Mouse (Mus musculus): ENCODE results near the gene Slc22a14.
A peak's percentile ranks its signal among the peaks of the same experiment; 100 is the strongest.

Slc22a14 gene

DNA sequence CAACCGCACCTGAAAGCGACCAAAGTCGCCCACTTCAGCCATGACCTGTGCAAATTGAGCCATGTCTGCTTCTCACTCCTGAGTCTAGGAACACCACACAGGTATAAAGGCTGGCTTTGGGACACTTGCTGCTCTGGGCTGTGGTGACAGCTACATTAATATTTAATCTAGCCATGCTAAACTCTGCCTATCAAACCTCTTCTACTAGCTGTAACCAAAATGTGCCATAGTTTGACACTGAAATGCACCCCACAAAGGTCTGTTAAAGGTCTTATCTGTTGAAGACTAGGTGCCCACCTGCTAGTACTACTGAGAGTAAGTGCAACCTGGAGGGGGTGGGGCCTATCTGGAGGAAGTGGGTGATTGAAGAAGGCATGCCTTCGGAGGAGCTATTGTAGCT lies 156.4 kb downstream of the Slc22a14 start, which contains the start of gene Slc22a13:
Slc22a13 (minus strand) TSS at position 101 of the 400 bp plus-strand sequence.
- DNase-seq (ENCODE audit: extremely low read depth, low read depth), result no peak

DNA sequence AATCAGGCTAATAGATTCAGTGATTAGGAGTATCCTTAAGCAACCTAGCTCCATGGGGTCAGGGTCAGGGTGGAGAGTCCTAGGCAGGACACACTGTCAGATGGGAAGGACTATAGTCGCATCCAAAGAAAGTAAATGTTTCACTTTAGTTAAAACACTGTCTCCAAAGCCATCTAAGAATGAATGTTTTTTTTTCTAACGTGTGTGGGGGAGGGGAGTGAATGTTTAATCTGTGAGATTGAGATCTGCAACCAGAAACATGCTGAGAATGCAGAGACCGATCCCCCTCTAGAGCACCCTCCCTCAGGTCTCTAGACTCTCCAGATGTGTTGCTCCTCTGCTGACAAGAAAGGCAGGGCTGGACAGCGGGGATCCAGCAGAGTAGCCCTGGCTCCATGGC lies 158.2 kb downstream of the Slc22a14 start:
- DNase-seq (ENCODE audit: extremely low read depth, low read depth), result no peak

DNA sequence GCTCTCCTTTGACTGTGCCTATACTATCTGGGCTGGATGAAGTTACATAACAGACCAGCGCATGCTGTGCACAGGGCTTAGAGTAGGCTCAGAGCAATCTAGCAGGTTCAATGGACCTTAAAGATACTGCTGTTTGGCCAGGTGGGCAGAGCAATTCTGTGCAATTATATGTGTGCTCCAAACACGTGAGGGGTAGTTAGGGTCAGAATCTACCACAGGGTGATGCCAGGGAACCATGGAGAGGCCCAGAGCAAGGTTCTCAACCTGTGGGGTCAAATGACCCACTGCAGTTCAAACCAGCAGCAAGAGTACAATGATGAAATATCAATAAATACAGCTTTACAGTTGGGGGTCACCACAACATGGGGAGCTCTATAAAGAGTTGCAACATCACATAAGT lies 158.7 kb downstream of the Slc22a14 start:
- no peak for DNase-seq (ENCODE audit: extremely low read depth, low read depth)

DNA sequence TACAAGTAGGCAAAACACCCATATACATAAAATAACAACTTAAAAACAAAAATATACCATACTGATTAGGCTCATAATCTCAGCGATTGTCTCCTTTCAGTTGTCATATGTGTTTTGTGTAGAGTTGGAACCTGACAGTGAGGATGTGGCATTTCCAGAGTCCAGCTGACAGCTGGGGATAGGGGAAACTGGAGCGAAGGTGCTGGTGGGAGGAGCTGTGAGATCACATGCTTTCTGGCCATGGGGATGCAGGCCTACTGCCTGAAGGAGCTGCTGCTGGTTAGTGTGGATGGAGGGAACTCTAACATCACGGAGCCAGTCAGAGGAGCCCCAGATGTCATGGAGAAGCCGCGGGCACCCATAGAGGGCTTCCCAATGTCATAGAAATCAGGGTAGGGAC lies 159.6 kb downstream of the Slc22a14 start:
- DNase-seq (ENCODE audit: extremely low read depth, low read depth), result no peak

DNA sequence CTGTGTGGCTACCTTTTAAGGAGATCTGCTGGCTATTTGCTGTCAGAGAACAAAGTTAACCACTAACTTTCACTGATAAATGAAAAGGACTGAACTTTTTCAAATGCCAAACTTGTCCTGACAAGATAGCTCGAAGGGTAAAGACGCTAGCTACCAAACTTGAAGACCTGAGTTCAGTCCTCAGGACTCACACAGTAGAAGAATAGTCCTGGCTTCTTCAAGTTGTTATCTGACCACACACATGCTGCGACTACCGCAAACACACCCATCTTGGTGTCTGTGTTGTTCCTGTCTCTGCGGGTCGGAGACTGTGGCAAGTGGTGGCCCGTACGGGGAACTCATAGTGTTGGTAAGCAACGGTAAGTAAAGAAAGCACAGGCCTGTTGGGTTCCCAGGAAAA lies 161.7 kb downstream of the Slc22a14 start:
- peak; percentile 97 for DNase-seq (ENCODE audit: extremely low read depth, low read depth)

DNA sequence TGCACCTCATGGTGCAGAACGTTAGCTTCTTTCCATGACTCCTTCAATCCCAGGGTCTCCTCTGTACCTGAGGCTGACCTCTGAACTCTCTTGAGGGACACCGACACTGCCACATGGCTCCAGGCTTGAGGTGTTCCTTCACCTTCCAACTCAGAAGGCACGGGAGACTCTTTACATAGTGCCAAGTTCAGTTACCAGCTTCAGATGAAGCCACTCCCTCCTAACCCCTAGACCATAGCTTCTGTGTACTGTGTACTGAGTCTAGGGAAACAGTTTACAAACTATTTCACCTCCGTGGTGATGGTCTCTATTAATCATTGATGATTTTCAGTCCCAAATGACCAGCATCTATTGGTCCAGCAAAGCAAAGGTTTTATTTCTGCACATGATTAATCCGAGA lies 163.7 kb downstream of the Slc22a14 start:
- no peak for DNase-seq (ENCODE audit: extremely low read depth, low read depth)

DNA sequence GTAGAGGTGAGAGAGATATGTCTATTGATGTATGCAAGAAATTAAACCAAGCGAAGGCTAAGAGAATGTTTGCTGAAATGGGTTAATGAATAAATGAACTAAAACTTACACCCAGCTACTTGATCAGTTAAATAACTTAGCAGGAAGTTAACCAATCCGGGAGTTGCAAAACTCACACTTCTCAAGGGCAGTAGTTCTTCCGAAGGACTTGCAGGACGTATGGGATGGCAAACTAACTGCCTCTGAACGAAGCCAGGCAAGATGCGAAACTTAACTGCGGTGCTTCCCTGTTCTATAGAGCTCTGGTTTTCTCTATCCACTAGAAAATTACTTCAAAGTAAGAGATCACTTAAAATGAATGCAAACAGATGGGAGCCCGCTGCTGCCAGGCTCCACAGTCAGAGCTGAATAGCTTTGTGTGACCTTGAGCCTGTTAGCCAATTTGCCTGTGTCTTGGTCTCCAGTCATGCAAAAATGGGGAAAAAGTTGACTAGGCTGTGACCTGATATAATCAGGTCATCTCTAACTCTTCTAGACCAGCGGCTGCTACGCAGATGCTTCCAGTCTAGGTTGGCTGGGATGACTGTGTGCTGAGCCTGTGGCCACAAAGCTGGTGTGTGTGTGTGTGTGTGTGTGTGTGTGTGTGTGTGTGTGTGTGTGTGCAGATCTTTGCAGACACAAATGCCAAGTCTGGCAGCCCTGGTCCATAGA lies 166.0 kb downstream of the Slc22a14 start:
- no peak for DNase-seq (ENCODE audit: extremely low read depth, low read depth)

DNA sequence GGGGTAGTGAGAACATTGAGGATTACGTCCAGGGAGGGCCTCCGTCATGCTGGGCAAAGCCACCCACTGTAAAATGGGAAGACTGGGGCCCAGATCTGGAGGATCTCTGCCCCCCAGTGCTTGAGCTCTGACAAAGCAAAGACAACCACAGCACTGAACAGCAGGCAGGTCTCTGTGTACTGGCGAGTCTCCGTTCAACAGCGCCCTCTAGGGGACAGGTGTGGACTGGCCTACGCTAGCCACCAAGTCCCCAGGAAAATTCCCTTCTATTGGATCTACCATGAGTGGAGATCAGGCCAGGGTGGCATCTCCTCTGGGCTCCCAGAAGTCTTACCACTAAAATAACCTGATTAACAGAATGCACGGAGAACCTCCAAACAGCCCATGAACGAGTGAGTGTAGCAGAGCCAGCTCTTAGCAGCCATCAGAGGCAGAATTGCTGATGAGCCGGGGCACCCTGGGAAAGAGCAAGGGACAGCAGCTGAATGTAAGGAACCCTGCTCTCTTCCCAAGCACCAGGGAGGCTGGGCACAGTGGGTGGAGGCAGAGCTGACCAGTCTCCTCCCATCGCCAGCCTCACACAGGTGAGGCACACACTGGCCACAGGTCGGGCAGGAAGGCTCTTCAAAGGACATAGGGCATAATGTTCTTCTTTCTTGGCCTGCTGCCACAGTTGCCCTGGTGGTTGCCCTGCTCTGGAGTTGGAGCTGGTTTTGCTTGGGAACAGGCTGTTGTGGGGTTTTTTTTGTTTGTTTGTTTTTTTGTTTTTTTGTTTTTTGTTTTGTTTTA lies 173.0 kb downstream of the Slc22a14 start:
- DNase-seq (ENCODE audit: extremely low read depth, low read depth), result no peak

DNA sequence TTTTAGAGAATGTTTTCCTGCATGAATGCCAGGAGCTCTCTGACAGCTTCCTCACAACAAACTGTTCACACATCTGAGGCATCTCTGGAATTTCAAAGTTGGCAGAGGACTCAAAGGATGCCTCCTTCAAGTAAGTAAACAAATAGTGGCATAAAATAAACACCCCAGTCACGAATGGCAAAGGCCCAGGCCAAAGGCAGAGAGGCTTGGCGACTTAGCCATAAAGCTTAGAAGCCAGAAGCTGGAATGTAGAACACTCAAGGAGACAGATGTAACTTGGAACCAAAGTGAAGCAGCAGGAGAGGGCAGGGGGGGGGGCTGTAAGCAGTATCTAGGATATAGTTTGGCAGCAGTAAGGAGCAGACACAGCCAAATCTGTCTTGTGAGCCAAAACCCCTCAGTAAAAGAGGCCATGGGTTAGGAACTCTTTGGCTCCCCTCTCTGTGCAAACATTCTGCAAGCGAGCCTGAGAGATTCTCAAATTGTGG lies 184.1 kb downstream of the Slc22a14 start:
- DNase-seq (ENCODE audit: extremely low read depth, low read depth), result no peak

DNA sequence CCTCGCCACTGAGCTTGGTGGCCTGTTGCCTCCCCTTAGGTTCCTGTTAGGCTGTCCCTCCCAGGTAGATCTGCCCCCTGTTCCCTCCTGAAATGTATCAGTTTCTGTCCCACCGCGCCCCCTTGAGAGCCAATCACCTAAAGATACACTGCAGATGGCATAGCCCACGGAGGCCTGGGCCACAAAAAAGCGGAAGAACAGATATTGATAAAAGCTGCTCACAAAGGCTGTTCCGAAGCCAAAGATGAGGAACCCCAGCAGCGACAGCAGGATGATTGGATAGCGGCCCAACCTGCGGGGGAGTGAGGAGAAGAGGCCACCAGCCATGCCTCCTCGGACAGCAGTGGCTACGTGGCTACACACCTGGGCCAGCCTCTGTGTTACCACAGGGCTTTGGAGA lies 186.1 kb downstream of the Slc22a14 start:
- peak; percentile 72 for DNase-seq (ENCODE audit: extremely low read depth, low read depth)

DNA sequence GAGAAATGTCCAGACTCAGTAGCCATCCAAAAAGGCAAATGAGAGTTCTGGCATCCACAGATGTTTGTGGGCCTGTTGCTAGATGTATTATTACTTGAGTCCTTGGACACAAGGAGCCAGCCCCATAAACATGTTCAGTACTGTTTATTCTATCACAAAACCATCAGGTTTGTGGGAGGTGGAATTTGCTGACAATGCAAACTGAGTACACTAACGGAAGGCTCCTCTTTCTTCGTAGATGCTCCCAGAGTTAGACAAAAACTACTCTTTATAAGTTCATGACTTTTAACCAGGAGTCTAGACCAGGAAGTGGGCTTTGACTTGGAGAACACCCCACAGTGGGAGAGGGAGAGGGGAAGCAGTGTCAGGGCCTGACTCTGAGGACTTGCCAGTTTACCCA lies 197.7 kb downstream of the Slc22a14 start:
- no peak for DNase-seq (ENCODE audit: extremely low read depth, low read depth)

DNA sequence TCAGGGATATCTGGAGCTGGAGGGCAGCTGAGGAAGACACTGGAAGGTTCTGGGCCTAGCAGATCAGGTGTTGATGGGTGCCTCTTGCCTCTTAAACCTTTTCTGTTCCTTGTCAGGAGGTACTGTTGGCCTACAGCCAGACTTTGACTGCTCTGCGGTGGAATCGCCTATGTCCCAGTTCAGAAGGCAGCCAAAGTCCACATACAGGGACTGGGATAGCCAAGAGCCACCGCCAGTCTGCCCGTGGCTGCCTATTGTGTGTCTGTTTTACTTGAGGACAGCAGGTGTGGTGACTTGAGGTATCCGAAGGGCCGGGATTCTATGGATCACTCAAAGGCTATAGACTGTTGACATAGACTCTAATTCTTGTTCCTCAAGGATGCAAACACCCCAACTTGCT lies 199.8 kb downstream of the Slc22a14 start:
- DNase-seq (ENCODE audit: extremely low read depth, low read depth), result no peak

DNA sequence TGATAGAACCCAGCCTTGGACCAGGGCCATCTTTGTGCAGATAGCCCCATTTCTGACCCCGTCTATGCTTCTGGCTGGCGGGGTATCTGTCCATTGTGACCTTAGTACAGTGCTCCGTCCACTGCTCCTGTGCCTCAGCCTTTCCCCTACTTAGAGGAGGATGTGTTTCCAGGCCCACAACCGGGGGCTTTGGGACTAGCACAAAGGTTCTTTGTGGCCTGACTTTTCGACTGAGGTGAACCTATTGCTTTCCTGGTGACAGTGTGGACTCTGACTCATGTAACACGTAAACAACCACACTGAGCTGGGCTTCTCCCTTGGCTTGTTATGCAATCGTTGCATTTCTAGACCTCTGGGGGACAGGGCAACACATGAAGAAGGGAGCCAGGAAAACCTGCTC lies 200.6 kb downstream of the Slc22a14 start:
- DNase-seq (ENCODE audit: extremely low read depth, low read depth), result no peak

DNA sequence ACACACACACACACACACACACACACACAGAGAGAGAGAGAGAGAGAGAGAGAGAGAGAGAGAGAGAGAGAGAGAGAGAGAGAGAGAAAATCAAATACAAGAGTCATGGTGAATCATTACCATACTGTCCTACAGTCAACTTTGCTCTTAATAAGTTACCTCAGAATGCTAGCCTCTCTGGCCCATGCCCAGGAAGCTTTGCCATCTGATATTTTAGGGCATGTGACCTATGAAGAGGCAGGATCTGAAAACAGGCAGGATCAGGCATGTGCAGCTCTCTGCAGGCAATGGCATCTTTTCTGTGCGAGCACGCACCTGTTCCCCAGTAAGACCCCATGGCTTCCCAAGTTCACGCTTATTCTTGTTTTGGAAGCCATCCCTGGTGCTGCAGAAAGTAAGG lies 204.7 kb downstream of the Slc22a14 start:
- DNase-seq (ENCODE audit: extremely low read depth, low read depth), result no peak

DNA sequence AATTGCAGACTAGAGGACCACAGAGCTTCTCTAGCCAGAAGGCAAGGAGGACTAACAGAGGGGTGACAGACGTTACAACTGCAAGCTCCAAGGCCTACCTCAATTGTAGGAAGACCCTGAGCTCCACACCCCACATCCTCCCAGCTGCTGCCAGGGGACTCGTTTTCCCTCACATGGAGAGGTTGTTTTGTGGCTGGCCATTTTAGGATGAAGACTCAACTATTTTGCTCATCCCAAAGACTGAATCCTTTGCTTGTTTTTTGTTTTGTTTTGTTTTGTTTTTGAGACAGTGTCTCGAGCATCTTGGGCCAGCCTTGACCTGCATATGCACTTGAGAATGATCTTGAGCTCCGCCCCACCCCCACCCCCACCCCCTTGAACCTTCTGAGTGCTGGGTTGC lies 206.5 kb downstream of the Slc22a14 start, which contains the start of gene Gm47289:
Gm47289 (plus strand) TSS at position 301 of the 400 bp plus-strand sequence.
- DNase-seq (ENCODE audit: extremely low read depth, low read depth), result no peak

DNA sequence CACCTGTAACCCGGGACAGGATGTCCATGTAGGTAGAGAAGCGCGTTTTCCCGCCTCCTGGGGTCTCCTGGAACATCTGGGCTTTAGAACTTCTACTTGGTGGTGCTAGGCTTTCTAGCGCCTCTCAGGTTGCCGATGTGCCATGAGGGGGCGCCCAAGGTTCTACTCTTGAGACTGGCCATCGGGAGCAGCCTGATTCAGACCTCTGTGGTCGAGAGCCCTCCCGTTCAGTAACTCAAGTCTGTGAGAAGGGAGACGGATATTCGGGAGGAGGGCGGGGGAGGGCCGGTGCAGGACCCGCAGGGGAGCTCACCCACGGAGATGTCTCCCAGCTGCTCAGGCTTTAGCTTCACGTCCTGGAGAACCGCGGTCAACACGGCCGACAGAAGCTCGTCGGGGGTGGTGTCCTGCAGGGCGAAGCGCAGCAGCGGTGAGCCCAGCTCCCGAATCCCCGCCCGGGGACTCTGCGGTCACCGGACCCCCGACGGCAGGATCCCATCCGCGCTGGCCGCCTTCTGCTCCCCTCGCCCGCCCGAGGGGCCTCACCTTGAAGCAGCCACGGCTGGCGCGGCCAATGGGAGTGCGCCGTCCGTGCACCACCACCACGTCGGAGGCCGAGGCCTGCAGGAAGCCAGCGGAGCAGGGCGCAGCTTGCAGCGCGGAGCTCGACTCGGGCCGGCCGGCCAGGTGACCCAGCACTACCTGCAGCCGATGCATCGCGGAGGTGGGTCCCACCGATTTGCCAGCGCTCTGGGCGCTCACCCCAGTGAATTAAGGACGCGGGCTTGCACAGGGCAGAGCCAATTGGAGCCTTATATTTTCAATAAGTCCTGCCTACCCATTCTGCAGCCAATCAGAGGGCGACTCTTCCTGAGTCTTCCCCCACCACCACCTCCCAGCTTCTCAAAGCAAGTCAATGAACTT lies 208.8 kb downstream of the Slc22a14 start, which contains the start of gene Acaa1b:
Acaa1b (minus strand) TSS at position 816 of the 924 bp plus-strand sequence.
- peak; percentile 54 for DNase-seq (ENCODE audit: extremely low read depth, low read depth)

DNA sequence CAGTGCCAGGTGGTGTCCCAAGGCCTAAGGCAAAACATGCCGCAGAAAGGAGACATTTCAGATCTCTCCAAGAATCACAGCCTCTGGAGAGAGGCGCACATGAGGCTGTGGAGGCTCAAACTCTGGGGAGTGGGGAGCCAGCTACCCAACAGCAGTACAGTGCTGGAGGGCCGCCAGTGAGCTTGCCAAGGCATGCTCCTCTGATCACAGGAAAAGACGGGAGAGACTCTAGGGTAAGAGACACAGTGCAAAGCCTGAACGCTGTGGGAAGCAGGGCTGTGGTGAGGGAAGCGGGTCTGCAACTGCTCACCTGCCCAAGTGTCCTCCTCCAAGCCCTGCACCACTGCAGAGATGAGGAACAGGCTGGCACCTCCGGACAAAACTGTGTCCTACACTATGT lies 209.5 kb downstream of the Slc22a14 start:
- no peak for DNase-seq (ENCODE audit: extremely low read depth, low read depth)

DNA sequence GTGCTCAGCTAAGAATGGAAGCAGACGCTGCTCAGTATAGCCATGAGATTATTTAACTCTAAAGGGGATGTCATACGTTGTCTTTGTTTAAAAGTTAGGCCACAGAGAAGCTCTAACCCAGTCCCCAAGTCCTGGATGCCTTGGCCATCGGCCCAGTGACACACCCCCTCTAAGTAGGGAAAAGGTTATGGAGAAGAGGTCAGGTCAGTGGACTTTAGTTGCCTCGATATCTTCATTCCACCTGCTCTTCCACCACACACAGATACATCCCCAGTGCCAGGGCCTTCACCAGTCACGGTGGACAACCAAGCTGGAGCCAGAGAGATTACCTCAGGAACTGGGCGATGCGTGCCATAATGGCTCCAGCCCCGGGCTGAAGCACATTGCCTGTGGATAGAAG lies 209.9 kb downstream of the Slc22a14 start:
- no peak for DNase-seq (ENCODE audit: extremely low read depth, low read depth)

DNA sequence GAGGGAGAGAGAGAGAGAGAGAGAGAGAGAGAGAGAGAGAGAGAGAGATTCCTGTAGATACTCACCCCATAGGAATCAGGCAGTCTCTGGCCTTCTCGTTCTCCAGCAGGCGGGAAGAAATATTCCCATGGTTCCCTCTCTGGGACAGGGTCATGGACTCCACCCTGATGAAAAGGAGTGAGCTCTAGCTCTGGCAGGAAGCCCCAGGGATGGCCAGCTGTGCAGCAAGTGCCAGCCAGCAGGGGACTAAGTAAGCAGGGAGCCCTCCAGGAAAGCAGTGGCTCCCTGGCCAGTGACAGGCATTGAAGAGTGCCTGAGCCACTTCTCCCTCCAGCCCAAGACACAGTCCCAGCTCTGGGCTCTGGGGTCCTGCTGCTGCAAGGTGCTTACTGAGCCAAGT lies 213.6 kb downstream of the Slc22a14 start:
- DNase-seq (ENCODE audit: extremely low read depth, low read depth), result no peak

DNA sequence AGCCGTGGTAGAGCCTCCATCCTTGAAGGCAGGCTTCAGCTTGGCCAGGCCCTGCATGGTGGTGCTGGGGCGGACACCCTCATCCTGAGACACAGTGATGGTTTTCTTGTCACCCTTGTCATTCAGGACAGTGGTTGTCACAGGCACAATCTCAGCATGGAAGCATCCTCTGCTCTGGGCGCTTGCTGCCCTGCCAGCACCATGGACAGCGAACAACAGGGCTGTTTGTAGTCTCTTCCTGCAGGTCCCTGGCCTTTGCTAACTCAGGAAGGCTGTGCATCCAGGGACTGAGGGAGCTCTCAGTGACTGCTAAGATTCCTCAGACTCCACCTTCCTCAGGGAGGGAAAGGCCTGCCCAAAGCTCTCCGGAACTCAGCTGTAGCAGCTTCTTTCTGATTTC lies 215.8 kb downstream of the Slc22a14 start:
- no peak for DNase-seq (ENCODE audit: extremely low read depth, low read depth)

DNA sequence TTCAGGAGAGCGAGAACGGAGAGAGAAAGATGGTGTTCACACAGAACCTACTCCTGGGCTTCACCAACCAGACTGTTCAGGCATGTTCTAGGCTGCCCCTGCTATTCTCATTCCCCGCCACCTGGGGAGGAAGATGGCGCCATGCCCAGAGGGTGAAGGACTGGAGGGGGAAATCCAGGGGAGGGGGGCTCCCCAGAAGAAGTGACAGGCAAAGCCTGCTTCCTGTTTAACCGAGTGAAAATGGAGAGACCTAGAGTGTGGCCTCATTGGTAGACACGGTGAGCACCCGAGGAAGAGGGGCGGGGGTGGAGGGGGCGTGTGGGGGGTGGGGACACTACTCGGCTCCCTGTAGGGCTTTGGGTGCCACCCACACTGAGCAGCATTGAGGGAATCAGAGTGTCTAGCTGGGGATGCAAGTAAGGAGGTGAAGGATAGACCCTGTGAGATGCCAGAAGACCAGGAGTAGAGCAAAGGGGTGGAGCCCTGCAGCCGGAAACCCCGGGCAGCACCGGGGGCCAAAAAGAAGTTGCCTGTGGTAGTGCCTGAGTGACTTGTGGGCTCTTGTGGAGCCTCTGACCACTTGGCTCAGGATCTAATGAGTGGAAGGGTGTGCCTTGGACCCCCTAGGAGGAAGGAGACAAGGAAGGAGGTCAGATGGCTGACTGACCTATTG lies 219.1 kb downstream of the Slc22a14 start:
- no peak for DNase-seq (ENCODE audit: extremely low read depth, low read depth)

Measured in MEL-GATA-1-ER (cell line).